Mouse (Mus musculus): Measurements from ENCODE around the gene Opcml. TPM values are rescaled to one million over a fixed set of nuclear protein-coding genes. Genes with fewer than 3 reads are reported as not detected.
A peak's percentile ranks its signal among the peaks of the same experiment; 100 is the strongest.

Opcml gene
- polyA plus RNA-seq, 1 experiment from 2014 or later, result 6.0 TPM

GRCm38 (mm10) chr9:28365160-28365473 lies 574.5 kb downstream of the Opcml start:
- Histone ChIP-seq H3K9ac (ENCODE audit: low read depth, low read length) (no peak overlapping the region), H3K9me3 (ENCODE audit: control insufficient read depth, low read length) (no peaks in the 10 kb centered on the region), H3K27me3 (replicated peaks; ENCODE audit: control insufficient read depth, insufficient read depth, low read length) (no peaks in the 10 kb centered on the region), H3K27ac (replicated peaks; ENCODE audit: low read depth, low read length) (no peak overlapping the region), H3K4me2 (ENCODE audit: low read depth, low read length) (no peak overlapping the region), H3K4me1 (ENCODE audit: control insufficient read depth, insufficient read depth, low read length) (no peaks in the 10 kb centered on the region), H3K36me3 (ENCODE audit: control insufficient read depth, insufficient read depth, low read length) (no peaks in the 10 kb centered on the region), H3K4me3 (ENCODE audit: low read depth, low read length) (no peak overlapping the region)
- DNase-seq (ENCODE audit: low spot score) (no peak), ATAC-seq (ENCODE audit: low read depth) (no peak)
- 84% methylated on average over 2 of the region's 2 CpGs for WGBS

GRCm38 (mm10) chr9:28386527-28387175 lies 596.1 kb downstream of the Opcml start:
- H3K27ac ChIP-seq (replicated peaks; ENCODE audit: low read depth, low read length), result no peak overlapping the region
- H3K9me3 ChIP-seq (ENCODE audit: control insufficient read depth, low read length), result no peaks in the 10 kb centered on the region
- no peaks in the 10 kb centered on the region for H3K4me1 ChIP-seq (ENCODE audit: control insufficient read depth, insufficient read depth, low read length)
- no peak for DNase-seq (ENCODE audit: low spot score)
- no peak overlapping the region for H3K4me3 ChIP-seq (ENCODE audit: low read depth, low read length)
- no peaks in the 10 kb centered on the region for H3K27me3 ChIP-seq (replicated peaks; ENCODE audit: control insufficient read depth, insufficient read depth, low read length)
- ATAC-seq (ENCODE audit: low read depth), result no peak
- H3K9ac ChIP-seq (ENCODE audit: low read depth, low read length), result no peak overlapping the region
- WGBS, result 41% methylated on average over 5 of the region's 5 CpGs
- H3K36me3 ChIP-seq (ENCODE audit: control insufficient read depth, insufficient read depth, low read length), result no peaks in the 10 kb centered on the region
- no peak overlapping the region for H3K4me2 ChIP-seq (ENCODE audit: low read depth, low read length)

- Histone ChIP-seq H3K9ac (ENCODE audit: low read depth, low read length) (no peak overlapping the region), H3K27ac (replicated peaks; ENCODE audit: low read depth, low read length) (no peak overlapping the region), H3K4me2 (ENCODE audit: low read depth, low read length) (no peak overlapping the region), H3K4me1 (ENCODE audit: control insufficient read depth, insufficient read depth, low read length) (no peaks in the 10 kb centered on the region), H3K9me3 (ENCODE audit: control insufficient read depth, low read length) (no peaks in the 10 kb centered on the region), H3K36me3 (ENCODE audit: control insufficient read depth, insufficient read depth, low read length) (no peaks in the 10 kb centered on the region), H3K4me3 (ENCODE audit: low read depth, low read length) (no peak overlapping the region), H3K27me3 (replicated peaks; ENCODE audit: control insufficient read depth, insufficient read depth, low read length) (no peaks in the 10 kb centered on the region; the same call in 1 of the 2 replicates)
- ATAC-seq (ENCODE audit: low read depth) (no peak), DNase-seq (ENCODE audit: low spot score) (no peak)
- 36% methylated on average over 3 of the region's 3 CpGs for WGBS
These were observed 604.6 kb downstream of the Opcml start for GRCm38 (mm10) chr9:28395222-28395621.

- Histone ChIP-seq H3K4me1 (ENCODE audit: control insufficient read depth, insufficient read depth, low read length) (no peaks in the 10 kb centered on the region), H3K27me3 (replicated peaks; ENCODE audit: control insufficient read depth, insufficient read depth, low read length) (no peaks in the 10 kb centered on the region; the same call in 1 of the 2 replicates), H3K9ac (ENCODE audit: low read depth, low read length) (no peak overlapping the region), H3K9me3 (ENCODE audit: control insufficient read depth, low read length) (no peaks in the 10 kb centered on the region), H3K36me3 (ENCODE audit: control insufficient read depth, insufficient read depth, low read length) (no peaks in the 10 kb centered on the region), H3K4me2 (ENCODE audit: low read depth, low read length) (no peak overlapping the region), H3K27ac (replicated peaks; ENCODE audit: low read depth, low read length) (no peak overlapping the region), H3K4me3 (ENCODE audit: low read depth, low read length) (no peak overlapping the region)
- ATAC-seq (ENCODE audit: low read depth) (no peak), DNase-seq (ENCODE audit: low spot score) (no peak)
- 84% methylated on average over 3 of the region's 3 CpGs for WGBS
These were observed 605.1 kb downstream of the Opcml start for GRCm38 (mm10) chr9:28395638-28396037.

- Histone ChIP-seq H3K9ac (ENCODE audit: low read depth, low read length) (peak overlapping the region; percentile 53), H3K4me2 (ENCODE audit: low read depth, low read length) (peak overlapping the region; percentile 97), H3K27ac (replicated peaks; ENCODE audit: low read depth, low read length) (no peak overlapping the region), H3K36me3 (ENCODE audit: control insufficient read depth, insufficient read depth, low read length) (no peaks in the 10 kb centered on the region), H3K4me1 (ENCODE audit: control insufficient read depth, insufficient read depth, low read length) (peaks cover 4% of the 10 kb centered on the region; the same call in 1 of the 2 replicates), H3K4me3 (ENCODE audit: low read depth, low read length) (peak overlapping the region; percentile 57), H3K27me3 (replicated peaks; ENCODE audit: control insufficient read depth, insufficient read depth, low read length) (peaks cover 28% of the 10 kb centered on the region), H3K9me3 (ENCODE audit: control insufficient read depth, low read length) (no peaks in the 10 kb centered on the region)
- peak; percentile 47 for DNase-seq (ENCODE audit: low spot score)
- WGBS, result 3% methylated on average over 31 of the region's 56 CpGs
- ATAC-seq (ENCODE audit: low read depth), result peak; percentile 70; the same call in 1 of the 2 replicates
These were observed 612.4 kb downstream of the Opcml start for GRCm38 (mm10) chr9:28402770-28403650.

GRCm38 (mm10) chr9:28403831-28404562 lies 613.4 kb downstream of the Opcml start:
- Histone ChIP-seq H3K27me3 (replicated peaks; ENCODE audit: control insufficient read depth, insufficient read depth, low read length) (peaks cover 28% of the 10 kb centered on the region), H3K9me3 (ENCODE audit: control insufficient read depth, low read length) (no peaks in the 10 kb centered on the region), H3K4me2 (ENCODE audit: low read depth, low read length) (peak overlapping the region; percentile 97), H3K27ac (replicated peaks; ENCODE audit: low read depth, low read length) (no peak overlapping the region), H3K4me1 (ENCODE audit: control insufficient read depth, insufficient read depth, low read length) (peaks cover 4% of the 10 kb centered on the region; the same call in 1 of the 2 replicates), H3K4me3 (ENCODE audit: low read depth, low read length) (peak overlapping the region; percentile 57), H3K36me3 (ENCODE audit: control insufficient read depth, insufficient read depth, low read length) (no peaks in the 10 kb centered on the region), H3K9ac (ENCODE audit: low read depth, low read length) (peak overlapping the region; percentile 53)
- DNase-seq (ENCODE audit: low spot score) (peak; percentile 33), ATAC-seq (ENCODE audit: low read depth) (peak; percentile 75)
- 4% methylated on average over 26 of the region's 30 CpGs for WGBS

- no peak overlapping the region for H3K27ac ChIP-seq (replicated peaks; ENCODE audit: low read depth, low read length)
- H3K36me3 ChIP-seq (ENCODE audit: control insufficient read depth, insufficient read depth, low read length), result no peaks in the 10 kb centered on the region
- no peaks in the 10 kb centered on the region for H3K9me3 ChIP-seq (ENCODE audit: control insufficient read depth, low read length)
- H3K9ac ChIP-seq (ENCODE audit: low read depth, low read length), result no peak overlapping the region
- DNase-seq (ENCODE audit: low spot score) (no peak), ATAC-seq (ENCODE audit: low read depth) (no peak)
- H3K4me3 ChIP-seq (ENCODE audit: low read depth, low read length), result peak overlapping the region; percentile 57
- WGBS, result 58% methylated on average over 8 of the region's 8 CpGs
- peak overlapping the region; percentile 97 for H3K4me2 ChIP-seq (ENCODE audit: low read depth, low read length)
- H3K4me1 ChIP-seq (ENCODE audit: control insufficient read depth, insufficient read depth, low read length), result peaks cover 4% of the 10 kb centered on the region; the same call in 1 of the 2 replicates
- peaks cover 28% of the 10 kb centered on the region for H3K27me3 ChIP-seq (replicated peaks; ENCODE audit: control insufficient read depth, insufficient read depth, low read length)
These were observed 614.0 kb downstream of the Opcml start for GRCm38 (mm10) chr9:28404616-28405015.

- ATAC-seq (ENCODE audit: low read depth), result no peak
- 0% methylated on average over 1 of the region's 1 CpGs for WGBS
- Histone ChIP-seq H3K4me1 (ENCODE audit: control insufficient read depth, insufficient read depth, low read length) (peaks cover 4% of the 10 kb centered on the region; the same call in 1 of the 2 replicates), H3K4me3 (ENCODE audit: low read depth, low read length) (no peak overlapping the region), H3K9ac (ENCODE audit: low read depth, low read length) (no peak overlapping the region), H3K9me3 (ENCODE audit: control insufficient read depth, low read length) (no peaks in the 10 kb centered on the region), H3K27me3 (replicated peaks; ENCODE audit: control insufficient read depth, insufficient read depth, low read length) (peaks cover 28% of the 10 kb centered on the region), H3K4me2 (ENCODE audit: low read depth, low read length) (no peak overlapping the region), H3K36me3 (ENCODE audit: control insufficient read depth, insufficient read depth, low read length) (no peaks in the 10 kb centered on the region), H3K27ac (replicated peaks; ENCODE audit: low read depth, low read length) (no peak overlapping the region)
- DNase-seq (ENCODE audit: low spot score), result peak; percentile 59
These were observed 615.2 kb downstream of the Opcml start for GRCm38 (mm10) chr9:28405816-28406215.

Measured in embryonic facial prominence, embryonic 14.5 days (tissue).